Mouse (Mus musculus) layer of hippocampus, postnatal 36 days (tissue): Measurements from ENCODE around the gene U2af1. TPM values are rescaled to one million over a fixed set of nuclear protein-coding genes. Genes with fewer than 3 reads are reported as not detected.
"Not testable (repeated sequence)": the region's sequence is repeated elsewhere in the genome, so short reads cannot be mapped to it uniquely, and the experiment has no call there.

Source experiments
- DNase-seq, 2 experiments: peaks; one replicate each; pipeline ENCODE4 v3.0.0; 2022
- total RNA-seq, 2 experiments: library from RNA; stranded (reverse); gene quantifications; 2 replicates each; pipeline ENCODE4 v1.2.3; 2021

U2af1 gene
- total RNA-seq, 2 experiments from 2014 or later = 127 to 134 TPM

- no peak for DNase-seq
Measured at GRCm38 (mm10) chr17:31613086-31613755, 45.5 kb downstream of the U2af1 start.

GRCm38 (mm10) chr17:31609895-31610294 is 48.8 kb downstream of the U2af1 start:
- DNase-seq = no peak

GRCm38 (mm10) chr17:31609173-31609572 is 49.5 kb downstream of the U2af1 start:
- not testable (repeated sequence) for DNase-seq

- DNase-seq = no peak
Measured at GRCm38 (mm10) chr17:31607256-31607951, 51.3 kb downstream of the U2af1 start.

- DNase-seq = no peak
Measured at GRCm38 (mm10) chr17:31606424-31606823, 52.3 kb downstream of the U2af1 start.

- no peak for DNase-seq
Measured at GRCm38 (mm10) chr17:31598593-31598992, 60.1 kb downstream of the U2af1 start.

- DNase-seq = no peak
Measured at GRCm38 (mm10) chr17:31597957-31598356, 60.7 kb downstream of the U2af1 start.

Other genes with a start within 250 kb of the U2af1 start
- gene Wdr4, start 138.9 kb downstream of the U2af1 start, total RNA-seq = 10 to 100 TPM; 19.5 to 22.6 TPM
- 100 to 1,000 TPM; 267 to 275 TPM for gene Ndufv3, start 138.8 kb downstream of the U2af1 start, total RNA-seq
- gene Pknox1, start 94.2 kb downstream of the U2af1 start, total RNA-seq = 10 to 100 TPM; 14.6 to 17.2 TPM
- gene Cbs, start 21.7 kb downstream of the U2af1 start, total RNA-seq = 10 to 100 TPM; 61.0 to 66.6 TPM
- under 1 TPM in 1 of 2 experiments, not detected in 1; 0.40 TPM for gene Cryaa, start 18.9 kb upstream of the U2af1 start, total RNA-seq
- gene Sik1, start 196.9 kb upstream of the U2af1 start, total RNA-seq = 10 to 100 TPM; 16.9 to 18.0 TPM